Mouse (Mus musculus) kidney, adult 2 months (tissue): Measurements from ENCODE around the gene Mrln. TPM values are rescaled to one million over a fixed set of nuclear protein-coding genes. Genes with fewer than 3 reads are reported as not detected.

ENCODE experiments used
- DNase-seq: peaks from one replicate; pipeline ENCODE4 v3.0.0; 2021
- H3K27ac ChIP-seq: fragments of 200-500 bp; 2 replicates; pipeline ENCODE4 v1.5.1; 2012; ENCODE audit warnings: low read depth, low read length, control low read depth, inconsistent platforms; ENCODE audit not compliant: insufficient read depth
- H3K27me3 ChIP-seq: fragments of 200-500 bp; replicated peaks from 2 replicates; pipeline ENCODE4 v1.6.1; 2012; ENCODE audit warnings: mild to moderate bottlenecking, moderate library complexity, low read length, inconsistent platforms; ENCODE audit not compliant: control insufficient read depth, insufficient read depth
- H3K36me3 ChIP-seq: fragments of 200-500 bp; 2 replicates; pipeline ENCODE4 v1.6.1; 2012; ENCODE audit warnings: mild to moderate bottlenecking, moderate library complexity, low read length, inconsistent platforms; ENCODE audit not compliant: control insufficient read depth, insufficient read depth
- H3K4me1 ChIP-seq: fragments of 200-500 bp; 2 replicates; pipeline ENCODE4 v1.6.1; 2011; ENCODE audit warnings: low read length; ENCODE audit not compliant: control insufficient read depth, insufficient read depth
- H3K4me3 ChIP-seq: fragments of 200-500 bp; 2 replicates; pipeline ENCODE4 v1.5.1; 2011; ENCODE audit warnings: mild to moderate bottlenecking, low read depth, low read length, control low read depth; ENCODE audit not compliant: insufficient read depth
- CTCF ChIP-seq: fragments of 200-500 bp; conservative IDR thresholded peaks from 2 replicates; pipeline ENCODE4 v1.5.1; 2011; ENCODE audit warnings: low read depth, mild to moderate bottlenecking, control low read depth, low read length, moderate library complexity, mixed read lengths; ENCODE audit not compliant: insufficient read depth, insufficient read length
- POLR2A ChIP-seq: fragments of 200-500 bp; IDR thresholded peaks from one replicate; pipeline ENCODE4 v1.6.1; 2011; ENCODE audit warnings: low read depth, low read length, control low read depth
- WGBS: fragments of 180-500 bp; shearing (Covaris S2); methylation state at CpG from one replicate; pipeline ENCODE4 v1.1.7; 2018; 5-methylcytosine and 5-hydroxymethylcytosine counted together
- polyA plus RNA-seq: library from polyadenylated mRNA; depleted of rRNA; stranded (reverse); fragments of >200 nt; gene quantifications from 2 replicates; pipeline ENCODE4 v1.2.3, GENCODE M21; 2012

The Mrln gene
- polyA plus RNA-seq, 1 experiment, result 2.5 TPM

DNA sequence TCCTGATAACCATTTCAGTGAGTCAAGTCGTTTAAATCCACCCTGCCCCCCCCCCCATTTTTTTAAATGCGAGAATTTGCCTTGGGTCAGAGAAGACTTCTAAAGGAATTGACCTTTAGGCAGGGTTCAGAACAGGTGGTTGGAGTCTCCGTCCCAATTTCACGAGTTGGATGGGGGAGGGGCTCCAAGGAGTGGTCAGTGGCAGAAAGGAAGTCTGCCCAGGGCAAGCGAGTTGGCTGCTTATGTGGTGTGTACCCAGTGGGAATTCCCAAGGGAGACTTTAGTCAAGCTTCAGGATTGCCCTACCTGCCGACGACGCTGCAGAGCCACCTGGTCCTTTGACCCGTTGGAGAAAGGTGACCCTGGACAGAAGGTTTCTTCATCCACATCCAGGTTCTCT is 10.2 kb upstream of the Mrln start:
- peak; percentile 48 for DNase-seq
- Histone ChIP-seq H3K4me3 (no peak overlapping the region), H3K27me3 (no peaks in the 10 kb centered on the region), H3K27ac (no peak overlapping the region), H3K36me3 (peaks cover 1% of the 10 kb centered on the region; the same call in 1 of the 2 replicates), H3K4me1 (peaks cover 8% of the 10 kb centered on the region; the same call in 1 of the 2 replicates)
- WGBS, result 38% methylated on average over 9 of the region's 9 CpGs
- TF ChIP-seq CTCF (no peak), POLR2A (no peak)

DNA sequence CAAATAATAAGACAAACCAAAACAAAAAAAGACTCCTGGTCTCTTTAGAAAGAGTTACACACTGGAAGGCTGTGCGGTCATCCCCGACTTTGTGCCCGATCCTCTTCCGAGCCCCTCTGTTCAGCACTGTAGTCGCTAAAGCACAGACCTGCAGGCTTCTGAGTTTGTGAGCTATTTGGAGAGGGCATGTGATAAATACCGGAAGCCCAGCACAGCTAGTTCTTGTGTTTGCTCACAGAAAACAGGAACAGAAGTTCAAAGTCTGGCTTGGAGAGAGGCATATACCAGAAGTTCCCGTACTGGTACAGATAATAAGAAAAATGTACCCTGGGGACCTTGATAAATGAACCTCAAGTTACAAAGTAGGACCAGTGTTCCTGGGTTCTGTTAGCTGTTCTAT is 9.2 kb upstream of the Mrln start:
- H3K27ac ChIP-seq, result peak overlapping the region; percentile 45; the same call in 1 of the 2 replicates
- H3K4me1 ChIP-seq, result peaks cover 8% of the 10 kb centered on the region; the same call in 1 of the 2 replicates
- TF ChIP-seq POLR2A (no peak), CTCF (no peak)
- peak; percentile 61 for DNase-seq
- 45% methylated on average over 7 of the region's 7 CpGs for WGBS
- H3K36me3 ChIP-seq, result no peaks in the 10 kb centered on the region
- no peaks in the 10 kb centered on the region for H3K27me3 ChIP-seq
- no peak overlapping the region for H3K4me3 ChIP-seq

DNA sequence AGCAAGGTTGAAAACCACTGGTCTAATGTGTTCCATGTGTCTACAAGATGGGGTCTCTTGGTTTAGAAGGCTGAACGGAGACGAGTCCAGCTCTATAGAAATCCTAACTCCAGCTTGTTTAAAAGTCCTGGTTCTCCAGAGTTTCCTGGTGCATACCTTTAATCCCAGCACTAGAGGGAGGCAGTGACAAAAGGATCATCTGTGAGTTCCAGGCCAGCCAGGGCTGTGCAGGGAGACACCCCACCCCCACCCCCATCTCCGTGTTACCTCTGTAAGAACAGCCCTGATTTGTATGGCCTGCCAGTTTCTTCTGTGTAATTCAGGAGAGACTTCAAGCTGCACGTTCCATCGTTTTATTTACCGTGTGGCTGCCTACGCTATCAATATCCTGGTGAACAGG is 8.7 kb upstream of the Mrln start:
- H3K27me3 ChIP-seq, result no peaks in the 10 kb centered on the region
- no peaks in the 10 kb centered on the region for H3K36me3 ChIP-seq
- peaks cover 8% of the 10 kb centered on the region; the same call in 1 of the 2 replicates for H3K4me1 ChIP-seq
- 49% methylated on average over 7 of the region's 7 CpGs for WGBS
- no peak for TF ChIP-seq POLR2A
- TF ChIP-seq CTCF, result peak; percentile 60
- H3K27ac ChIP-seq, result peak overlapping the region; percentile 45; the same call in 1 of the 2 replicates
- DNase-seq, result peak; percentile 73
- H3K4me3 ChIP-seq, result no peak overlapping the region

DNA sequence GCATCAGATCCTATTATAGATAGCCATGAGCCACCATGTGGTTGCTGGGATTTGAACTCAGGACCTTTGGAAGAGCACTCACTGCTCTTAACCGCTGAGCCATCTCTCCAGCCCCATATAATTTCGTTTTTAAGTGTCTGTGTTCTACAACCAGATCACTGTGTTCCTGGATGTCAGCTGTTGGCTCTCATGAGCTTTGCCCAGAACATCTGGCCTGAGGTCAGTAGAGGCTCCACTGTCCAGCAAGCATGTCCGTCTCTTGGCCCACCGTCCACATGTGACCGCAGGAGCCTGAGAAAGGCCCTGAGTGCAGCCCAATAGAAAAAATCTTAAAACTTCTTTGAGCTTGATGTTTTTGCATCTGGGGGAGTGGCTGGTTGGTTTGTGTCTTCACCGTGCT is 7.8 kb upstream of the Mrln start:
- H3K27ac ChIP-seq, result no peak overlapping the region
- peak; percentile 50 for DNase-seq
- no peak overlapping the region for H3K4me3 ChIP-seq
- TF ChIP-seq POLR2A, result no peak
- no peak for TF ChIP-seq CTCF
- no peaks in the 10 kb centered on the region for H3K27me3 ChIP-seq
- 39% methylated on average over 6 of the region's 6 CpGs for WGBS
- H3K36me3 ChIP-seq, result no peaks in the 10 kb centered on the region
- peaks cover 8% of the 10 kb centered on the region; the same call in 1 of the 2 replicates for H3K4me1 ChIP-seq

DNA sequence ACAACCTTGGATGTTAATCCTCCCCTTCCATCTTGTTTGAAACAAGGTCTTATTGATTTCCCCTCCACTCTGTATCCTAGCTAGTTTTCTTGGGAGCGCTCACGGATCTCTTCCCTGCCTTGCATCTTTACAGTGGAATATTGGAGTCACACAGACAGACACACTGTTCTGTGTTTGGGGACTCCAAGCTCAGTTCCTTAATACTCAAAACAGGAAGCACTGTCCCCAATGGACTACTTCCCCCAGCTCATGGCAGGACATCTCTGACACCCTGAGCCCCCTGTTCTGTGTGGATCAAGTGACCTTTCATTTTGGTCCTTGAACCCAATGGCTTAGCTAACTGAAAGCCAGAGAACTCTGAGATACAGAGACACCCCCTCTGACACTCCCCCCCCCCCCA is 6.9 kb upstream of the Mrln start:
- 84% methylated on average over 2 of the region's 2 CpGs for WGBS
- no peak overlapping the region for H3K27ac ChIP-seq
- TF ChIP-seq CTCF, result no peak
- no peak for TF ChIP-seq POLR2A
- no peaks in the 10 kb centered on the region for H3K27me3 ChIP-seq
- H3K4me3 ChIP-seq, result no peak overlapping the region
- H3K4me1 ChIP-seq, result peaks cover 8% of the 10 kb centered on the region; the same call in 1 of the 2 replicates
- no peak for DNase-seq
- no peaks in the 10 kb centered on the region for H3K36me3 ChIP-seq

DNA sequence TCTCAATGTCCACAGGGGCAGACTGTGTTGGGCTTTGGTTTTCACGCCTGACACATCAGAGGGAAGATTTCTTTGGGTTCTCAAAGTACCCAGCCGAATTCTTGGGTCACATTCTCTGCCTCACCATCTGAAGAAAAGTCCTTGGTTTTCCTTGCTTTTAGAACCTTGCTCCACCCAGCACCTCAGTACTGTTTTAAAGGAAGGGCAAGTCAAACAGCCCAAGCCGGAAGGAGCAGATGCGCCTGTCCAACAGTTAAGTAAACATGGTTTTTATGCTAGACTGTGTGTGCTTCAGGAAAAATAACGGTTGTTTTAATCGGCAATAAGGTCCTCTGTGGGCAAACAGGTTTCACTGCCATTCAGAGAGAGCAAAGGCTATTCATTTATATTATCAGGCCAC is 6.5 kb upstream of the Mrln start:
- Histone ChIP-seq H3K27me3 (no peaks in the 10 kb centered on the region), H3K4me3 (no peak overlapping the region), H3K36me3 (no peaks in the 10 kb centered on the region), H3K4me1 (peaks cover 8% of the 10 kb centered on the region; the same call in 1 of the 2 replicates), H3K27ac (no peak overlapping the region)
- 60% methylated on average over 6 of the region's 6 CpGs for WGBS
- TF ChIP-seq POLR2A (no peak), CTCF (no peak)
- DNase-seq, result no peak

DNA sequence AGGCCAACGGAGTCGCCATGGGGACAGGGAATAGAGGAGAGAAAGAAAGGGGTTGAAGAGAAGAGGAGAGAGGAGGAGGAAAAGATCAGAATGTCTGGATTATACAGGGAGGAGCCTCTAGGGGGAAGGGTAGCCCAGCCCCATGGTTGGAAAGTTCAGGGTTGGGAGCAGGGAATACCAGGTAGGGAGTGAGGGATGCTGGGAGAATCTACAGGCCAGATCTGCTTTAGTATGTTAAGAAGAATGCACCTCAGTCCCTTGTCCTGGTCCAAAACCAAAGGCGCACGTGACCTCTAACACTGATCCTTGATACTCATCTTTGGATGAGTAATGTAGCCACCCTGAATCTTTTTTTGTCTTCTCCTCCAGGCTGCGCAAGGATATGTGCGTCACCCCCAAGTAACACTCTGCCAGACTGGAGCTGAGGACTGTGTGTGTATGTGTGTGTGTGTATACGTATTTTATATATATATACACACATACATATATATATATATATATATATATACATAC is 5.5 kb upstream of the Mrln start:
- TF ChIP-seq CTCF, result no peak
- TF ChIP-seq POLR2A, result no peak
- DNase-seq, result no peak
- no peak overlapping the region for H3K27ac ChIP-seq
- no peak overlapping the region for H3K4me3 ChIP-seq
- no peaks in the 10 kb centered on the region for H3K36me3 ChIP-seq
- H3K4me1 ChIP-seq, result peaks cover 8% of the 10 kb centered on the region; the same call in 1 of the 2 replicates
- whole genome bisulfite sequencing, result 97% methylated on average over 7 of the region's 7 CpGs
- no peaks in the 10 kb centered on the region for H3K27me3 ChIP-seq
